Mouse (Mus musculus): Measurements from ENCODE around the gene Pgp.

The Pgp gene

DNA sequence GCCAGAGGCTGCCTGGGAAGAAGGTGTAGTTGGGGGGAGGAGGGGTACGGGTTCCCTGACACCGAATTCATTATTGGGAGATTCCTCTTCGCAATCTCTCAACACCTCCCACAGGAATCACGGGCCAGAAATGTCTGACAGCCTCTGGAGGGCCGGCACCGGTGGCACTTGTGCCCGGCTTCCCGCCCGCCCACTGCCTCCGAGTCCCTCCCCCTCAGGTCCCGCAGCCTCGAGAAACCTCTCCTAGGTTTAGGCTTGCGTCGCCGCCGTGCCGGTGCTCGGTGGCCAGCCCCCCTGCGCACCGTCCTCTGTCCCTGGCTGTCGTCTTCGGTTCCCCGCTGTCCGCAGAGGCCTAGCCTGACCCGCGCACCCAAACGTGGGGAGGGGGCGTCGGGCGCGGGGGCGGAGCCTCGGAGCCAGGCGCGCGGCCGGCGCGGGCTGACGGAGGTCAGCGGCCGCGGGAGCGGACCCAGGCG, 18.0 kb downstream of the Pgp start, which contains the start of gene Caskin1:
Gene Caskin1, plus strand, starts transcription at position 416 of the 476 bp plus-strand sequence.
- DNase-seq, result peak; percentile 67

DNA sequence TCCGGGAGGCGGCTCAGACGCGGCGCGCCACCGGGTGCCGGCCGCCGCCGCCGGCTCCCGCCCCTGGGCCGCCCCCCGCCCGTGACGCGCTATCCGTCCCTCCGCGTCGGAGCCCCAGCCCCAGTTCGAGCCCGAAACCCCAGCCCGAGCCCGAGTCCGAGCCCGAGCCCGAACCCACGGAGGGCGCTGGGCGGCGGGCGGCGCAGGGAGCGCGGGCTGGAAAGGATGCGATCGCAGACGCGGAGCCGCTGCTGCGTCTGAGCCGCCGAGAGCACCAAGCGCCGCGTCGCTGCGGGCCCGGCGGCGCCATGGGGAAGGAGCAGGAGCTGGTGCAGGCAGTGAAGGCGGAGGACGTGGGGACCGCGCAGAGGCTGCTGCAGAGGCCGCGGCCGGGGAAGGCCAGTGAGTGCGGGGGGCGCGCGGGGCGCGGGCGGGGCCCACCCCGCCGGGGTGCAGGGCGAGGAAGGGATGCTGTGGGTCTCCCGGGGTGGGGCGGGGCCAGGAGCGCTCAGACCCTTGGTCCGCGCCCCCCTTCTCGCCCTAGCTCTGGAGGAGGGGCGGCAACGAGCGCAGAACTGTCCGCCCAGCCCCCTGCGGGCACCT, 18.6 kb downstream of the Pgp start:
- DNase-seq, result peak; percentile 52

DNA sequence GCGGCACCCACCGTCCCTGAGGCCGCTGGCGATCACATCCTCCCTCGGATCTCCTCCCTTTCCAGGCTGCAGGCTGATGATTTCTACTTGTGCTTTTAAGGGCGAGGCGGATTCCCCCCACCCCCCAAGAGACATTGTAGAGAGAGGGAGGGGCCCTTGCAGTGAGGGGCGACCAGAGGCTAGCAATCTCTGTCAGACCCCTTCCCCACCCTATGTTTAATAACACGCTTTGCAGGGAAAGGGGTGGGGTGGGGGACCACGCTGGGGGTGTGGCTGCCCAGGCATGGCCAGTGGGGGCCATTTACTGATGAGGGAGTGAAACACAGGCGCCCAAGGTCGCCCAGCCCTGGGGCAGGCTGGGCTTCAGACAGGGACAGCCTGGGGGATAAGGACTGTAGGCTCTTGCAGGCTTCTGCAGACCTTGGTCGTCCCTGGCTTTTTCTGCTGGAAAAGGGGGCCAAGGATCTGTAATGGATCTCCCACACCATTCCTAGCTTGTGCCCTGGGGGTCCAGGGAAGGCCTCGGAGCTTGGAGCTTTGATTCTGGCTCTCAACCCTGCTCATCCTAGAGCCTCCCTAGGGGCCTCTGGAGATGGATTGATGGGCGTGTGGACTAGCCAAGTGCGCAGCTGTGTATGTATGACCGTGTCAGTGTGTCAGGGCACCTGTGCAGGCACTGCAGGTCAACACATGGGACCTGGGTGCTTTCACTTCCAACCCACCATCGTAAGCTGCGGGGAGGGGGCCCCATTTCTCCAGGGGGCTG, 19.3 kb downstream of the Pgp start:
- peak; percentile 31 for DNase-seq

DNA sequence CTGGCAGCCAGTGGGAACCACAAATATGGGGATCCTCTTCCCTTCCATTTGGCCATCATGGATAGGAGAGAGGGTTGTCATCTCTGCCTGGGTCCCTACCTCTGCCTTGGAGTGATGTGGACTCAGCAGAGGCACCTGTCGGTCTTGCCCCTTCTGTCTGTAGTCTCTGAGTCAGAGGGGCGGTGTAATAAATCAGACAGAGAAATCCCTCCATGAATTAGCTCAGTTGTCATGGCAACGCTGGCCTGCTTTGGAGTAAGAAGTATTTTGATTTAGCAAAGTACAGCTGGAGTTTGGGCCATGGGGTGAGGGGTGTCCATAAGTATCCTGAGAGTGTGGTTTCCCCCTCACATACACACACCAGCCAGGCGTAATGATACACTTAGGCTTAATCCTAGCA, 20.2 kb downstream of the Pgp start:
- DNase-seq, result no peak

DNA sequence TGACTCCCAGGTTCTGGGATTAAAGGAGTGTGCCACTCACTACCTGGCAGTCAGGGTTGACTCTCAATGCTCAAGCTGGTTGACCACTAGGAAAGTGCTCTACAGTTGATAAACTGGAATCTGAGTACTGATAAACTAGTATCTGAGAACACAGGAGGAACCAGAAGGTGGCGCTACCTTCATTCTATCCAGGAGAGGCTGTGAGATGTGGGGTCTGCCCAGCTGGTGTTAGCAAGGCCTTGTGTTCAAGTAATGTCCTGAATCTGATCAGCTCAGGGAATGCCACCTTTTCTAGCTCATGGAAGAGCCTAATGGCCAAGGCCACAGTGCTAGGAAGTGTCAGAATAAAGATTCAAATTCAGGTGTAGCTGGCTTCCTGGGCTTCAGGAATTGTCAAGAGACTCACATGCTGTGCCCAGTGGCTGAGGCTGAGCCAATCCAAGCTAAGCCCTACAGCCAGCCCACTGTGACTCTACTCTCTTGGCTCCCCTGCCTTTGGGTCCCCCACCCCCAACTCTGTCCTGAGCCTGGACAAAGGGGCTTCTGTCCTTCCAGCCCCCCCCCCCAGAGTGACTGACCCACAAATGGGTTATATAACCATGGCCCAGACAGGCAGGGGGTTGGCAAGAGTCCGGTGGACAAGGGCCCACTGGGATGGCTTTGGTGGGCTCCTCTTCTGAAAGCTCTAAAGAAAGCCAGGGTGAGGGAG, 24.6 kb downstream of the Pgp start:
- peak; percentile 53 for DNase-seq

DNA sequence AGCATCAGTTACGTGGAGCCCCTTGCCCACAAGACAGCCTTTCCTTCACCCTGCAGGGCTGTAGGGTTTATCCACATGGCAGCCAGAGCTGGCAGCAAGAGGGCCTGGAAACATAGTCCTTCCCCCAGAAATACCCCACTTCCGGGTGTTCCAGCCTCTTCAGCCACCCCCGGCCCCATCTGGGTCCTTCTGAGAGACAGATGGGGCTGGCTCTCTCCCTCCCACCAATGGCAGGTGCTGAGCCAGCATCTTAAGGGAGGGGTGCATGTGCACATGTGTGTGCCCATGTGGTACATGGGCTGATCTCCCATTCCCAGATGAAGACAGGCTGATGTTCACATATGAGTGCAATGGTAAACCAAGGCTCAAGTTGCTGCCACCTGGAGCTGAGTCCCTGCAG, 25.3 kb downstream of the Pgp start:
- no peak for DNase-seq

DNA sequence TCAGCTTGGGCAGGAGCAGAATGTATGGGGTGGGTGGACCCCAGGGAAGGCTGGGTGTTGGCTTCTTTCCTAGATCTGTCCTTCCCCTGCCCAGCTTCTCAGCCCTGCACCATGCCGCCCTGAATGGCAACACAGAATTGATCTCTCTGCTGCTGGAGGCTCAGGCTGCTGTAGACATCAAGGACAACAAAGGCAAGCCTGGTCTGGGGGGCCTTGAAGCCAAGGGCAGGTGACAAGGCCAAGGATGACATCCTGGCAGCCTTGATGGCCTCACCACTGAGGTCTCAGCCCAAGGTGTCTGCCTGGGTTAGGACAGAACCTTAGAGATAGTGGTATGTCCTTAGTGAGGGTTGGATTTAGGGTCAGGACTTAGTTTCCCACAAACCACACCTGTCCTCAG, 25.8 kb downstream of the Pgp start:
- DNase-seq, result no peak

DNA sequence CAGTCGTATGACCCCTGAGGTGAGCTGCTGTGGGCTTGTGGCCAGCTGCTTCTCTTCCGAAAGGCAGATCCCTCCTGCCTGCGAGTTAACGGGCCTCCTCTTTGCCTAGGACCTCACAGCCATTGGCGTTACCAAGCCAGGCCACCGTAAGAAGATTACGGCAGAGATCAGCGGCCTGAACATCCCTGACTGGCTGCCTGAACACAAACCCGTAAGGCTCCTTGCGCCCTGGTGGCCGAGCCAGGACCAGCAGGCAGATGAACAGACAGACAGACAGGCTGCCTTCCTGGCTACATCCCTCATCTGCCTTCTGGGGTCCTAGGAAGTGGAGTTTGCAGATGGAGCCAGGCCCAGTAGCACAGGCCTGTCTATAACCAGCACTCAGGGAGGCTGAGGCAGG, 32.0 kb downstream of the Pgp start:
- no peak for DNase-seq

DNA sequence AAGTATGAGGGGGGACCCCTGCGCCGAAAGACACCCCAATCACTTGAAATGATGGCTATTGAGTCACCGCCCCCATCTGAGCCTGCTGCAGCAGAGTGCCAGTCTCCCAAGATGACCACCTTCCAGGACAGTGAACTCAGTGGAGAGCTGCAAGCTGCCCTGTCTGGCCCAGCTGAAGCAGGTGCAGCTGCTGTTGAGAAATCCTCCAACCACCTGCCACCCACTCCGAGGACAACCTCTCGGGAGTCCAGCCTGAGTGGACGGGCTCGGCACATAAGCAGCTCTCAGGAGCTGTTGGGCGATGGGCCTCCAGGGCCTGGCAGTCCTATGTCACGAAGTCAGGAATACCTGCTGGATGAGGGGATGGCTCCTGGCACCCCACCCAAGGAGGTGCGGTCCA, 33.9 kb downstream of the Pgp start:
- DNase-seq, result no peak

DNA sequence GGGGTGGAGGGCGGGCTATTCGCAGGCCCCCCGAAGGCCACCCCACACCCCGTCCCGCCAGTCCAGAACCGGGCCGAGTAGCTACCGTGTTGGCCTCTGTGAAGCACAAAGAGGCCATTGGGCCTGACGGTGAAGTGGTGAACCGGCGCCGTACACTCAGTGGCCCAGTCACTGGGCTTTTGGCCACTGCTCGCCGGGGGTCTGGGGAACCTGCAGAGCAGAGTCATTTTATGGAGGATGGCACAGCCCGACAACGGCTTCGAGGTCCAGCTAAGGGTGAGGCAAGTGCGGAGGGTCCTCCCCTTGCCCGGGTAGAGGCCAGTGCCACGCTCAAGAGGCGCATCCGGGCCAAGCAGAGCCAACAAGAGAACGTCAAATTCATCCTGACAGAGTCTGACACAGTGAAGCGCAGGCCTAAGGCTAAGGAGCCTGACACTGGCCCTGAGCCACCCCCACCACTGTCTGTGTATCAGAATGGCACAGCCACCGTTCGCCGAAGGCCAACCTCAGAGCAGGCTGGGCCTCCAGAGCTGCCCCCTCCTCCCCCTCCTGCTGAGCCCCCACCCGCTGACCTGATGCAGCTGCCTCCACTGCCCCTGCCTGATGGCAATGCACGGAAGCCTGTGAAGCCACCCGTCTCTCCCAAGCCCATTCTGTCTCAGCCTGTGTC, 35.2 kb downstream of the Pgp start:
- DNase-seq, result no peak

DNA sequence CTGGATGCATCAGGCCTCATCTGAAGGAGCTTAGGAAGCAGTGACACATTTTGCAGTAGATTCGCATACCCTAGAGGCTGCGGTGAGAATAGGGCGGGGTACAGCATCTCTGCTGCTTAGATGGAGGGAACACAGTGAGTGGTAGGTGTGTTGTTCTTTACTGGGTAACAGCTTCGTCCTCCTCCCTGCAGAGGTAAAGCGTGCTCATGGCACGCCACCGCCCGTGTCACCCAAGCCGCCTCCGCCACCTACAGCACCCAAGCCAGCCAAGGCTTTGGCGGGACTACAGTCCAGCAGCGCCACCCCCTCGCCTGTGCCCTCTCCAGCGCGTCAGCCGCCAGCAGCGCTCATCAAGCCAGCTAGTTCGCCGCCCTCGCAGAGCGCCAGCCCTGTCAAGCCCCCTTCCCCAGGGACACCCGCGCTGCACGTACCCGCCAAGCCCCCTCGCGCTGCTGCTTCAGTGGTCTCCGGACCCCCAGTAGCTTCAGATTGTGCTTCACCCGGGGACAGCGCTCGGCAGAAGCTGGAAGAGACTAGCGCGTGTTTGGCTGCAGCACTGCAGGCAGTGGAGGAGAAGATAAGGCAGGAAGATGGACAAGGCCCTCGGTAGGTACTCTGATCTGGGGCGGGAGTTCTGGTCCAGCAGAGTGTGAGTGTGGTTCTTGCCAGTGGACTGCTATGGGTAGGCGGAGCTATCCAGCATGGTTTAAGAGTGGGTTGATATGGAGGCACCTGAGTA, 36.3 kb downstream of the Pgp start:
- DNase-seq, result peak; percentile 56

DNA sequence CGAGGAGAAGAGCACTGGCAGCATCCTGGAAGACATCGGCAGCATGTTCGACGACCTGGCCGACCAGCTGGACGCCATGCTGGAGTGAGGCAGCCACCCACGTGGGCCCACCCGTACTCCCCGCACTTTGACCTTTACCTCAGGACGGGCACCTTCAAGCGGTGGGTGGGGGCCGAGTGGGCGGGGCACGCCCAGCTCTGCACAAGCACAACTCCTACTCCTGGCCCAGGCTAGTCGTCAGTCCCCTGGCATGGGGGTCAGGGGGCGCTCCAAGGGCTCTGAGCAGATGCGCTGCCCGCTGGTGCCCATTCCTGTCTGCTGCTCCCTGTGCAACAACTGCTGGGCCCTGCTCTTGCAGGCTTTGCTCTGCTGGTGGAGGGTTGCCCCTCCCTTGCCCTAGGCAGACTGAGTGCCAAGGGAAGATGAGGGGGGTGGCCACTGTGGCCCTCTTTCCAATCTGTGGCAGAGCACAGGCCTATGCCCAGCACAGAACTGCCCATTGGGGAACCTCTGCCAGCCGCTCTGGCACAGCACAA, 37.0 kb downstream of the Pgp start:
- no peak for DNase-seq

DNA sequence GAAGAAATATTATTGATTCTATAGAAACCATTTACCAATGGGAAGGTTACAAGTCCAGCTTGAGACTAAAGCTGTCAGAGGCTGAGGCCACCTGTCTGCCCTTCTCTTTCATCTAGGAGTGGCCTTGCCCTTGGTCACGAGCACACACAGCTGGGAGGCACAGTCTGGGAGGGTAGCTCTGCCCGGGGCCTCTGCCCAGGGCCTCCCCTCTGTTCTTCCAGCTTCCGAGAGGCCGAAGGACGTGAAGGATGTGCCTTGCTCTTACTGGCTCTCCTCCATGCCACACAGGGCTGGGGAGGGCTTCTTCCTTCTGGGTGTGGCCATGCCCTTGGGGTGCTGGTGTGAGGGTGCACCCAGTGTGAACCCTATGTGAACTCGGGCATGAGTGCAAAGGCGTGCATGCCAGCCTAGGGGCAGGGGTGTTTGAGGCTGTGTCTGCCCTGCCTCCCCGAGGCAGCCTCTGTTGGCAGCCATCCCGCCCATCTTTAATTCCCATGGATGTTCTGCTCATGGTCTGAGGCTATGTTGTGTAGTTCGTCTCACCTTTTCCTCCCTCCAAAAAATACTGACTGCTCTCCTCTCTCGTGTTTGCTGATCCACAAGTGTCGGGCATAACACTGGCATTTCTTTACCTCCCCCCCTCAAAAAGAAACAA, 37.7 kb downstream of the Pgp start:
- no peak for DNase-seq

DNA sequence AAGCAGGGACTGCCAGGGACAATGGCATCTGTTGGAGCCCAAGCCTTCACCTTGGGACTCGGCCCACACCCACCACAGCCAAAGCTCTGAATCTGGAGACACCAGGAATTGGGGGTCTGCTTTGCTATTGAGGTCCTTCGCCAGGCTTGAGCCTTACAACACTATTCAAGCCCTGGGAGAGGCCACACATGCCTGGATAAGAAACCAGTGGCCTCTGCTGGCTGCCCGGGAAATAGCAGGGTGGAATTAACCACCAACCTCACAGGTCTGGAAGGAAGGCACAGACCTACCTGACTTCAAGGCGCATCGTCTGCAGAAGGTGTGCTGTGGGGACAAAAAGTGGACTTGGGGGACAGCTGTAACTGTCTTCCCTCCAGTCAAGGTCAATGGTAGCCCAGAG, 43.4 kb downstream of the Pgp start:
- DNase-seq, result peak; percentile 61

DNA sequence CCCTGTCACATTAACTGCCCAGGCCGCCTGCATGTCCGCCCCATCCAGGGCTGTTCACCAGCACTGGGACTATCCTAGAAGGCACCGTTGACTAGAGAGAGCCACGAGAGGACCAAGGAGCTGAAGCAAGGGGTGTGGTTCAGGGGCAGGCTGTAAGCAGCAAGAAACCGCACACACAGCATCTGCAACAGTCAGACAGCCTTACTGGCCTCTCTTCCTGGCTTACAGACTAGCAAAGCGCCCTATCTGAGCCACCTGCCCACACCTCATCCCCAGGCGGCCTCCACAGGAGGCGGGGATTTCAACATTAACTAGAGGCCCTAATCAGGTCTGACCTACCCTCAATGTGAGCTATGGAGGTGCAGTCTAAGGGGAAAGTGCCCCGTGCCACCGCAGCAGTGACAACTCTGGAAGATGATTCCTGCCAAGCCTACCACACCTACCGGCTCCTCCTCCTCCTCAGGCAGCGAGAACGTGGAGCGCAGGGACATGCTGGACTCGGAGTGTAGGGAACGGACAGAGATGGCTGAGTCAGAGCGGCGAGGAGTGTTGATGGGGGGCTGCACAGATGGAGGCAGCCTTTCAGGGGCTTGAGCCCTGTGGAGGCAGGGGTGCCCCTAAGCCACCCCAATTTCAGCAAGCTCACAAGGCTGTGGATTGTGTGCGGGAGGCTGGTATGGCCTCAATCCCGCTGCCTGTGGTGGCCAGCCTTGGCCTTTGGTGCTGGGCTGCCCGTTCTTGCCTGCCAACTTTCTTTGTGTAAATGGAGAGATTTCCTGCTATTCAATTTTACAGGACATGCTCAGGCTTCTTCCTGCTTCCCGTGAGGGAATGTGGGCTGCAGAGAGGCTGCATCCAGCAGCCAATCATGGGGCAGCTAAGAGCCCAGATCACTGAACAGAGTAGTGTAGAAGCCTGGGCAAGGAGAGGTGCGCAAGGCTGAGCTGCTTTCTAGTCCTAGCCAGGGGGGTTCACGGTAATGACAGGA, 44.4 kb downstream of the Pgp start:
- no peak for DNase-seq

DNA sequence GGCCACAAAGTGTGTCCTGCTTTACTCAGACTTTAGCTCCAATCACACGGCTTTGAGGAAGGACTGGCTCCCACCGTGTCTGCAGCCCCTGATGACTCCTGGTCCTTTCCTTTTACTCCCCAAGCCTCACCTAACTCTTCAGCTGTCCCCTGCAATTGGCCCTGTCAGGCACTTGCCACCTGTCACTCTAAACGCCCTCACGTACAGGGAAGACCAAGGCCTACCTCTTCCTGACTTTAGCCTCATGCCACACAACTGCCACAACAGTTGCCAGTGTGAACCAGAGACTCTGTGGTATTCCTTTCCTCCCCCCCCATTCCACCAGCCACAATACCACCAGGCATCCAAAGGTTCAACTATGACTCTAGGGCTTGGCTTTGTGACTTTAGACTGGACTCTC, 50.3 kb downstream of the Pgp start:
- no peak for DNase-seq
